Mouse (Mus musculus): Measurements from ENCODE around the gene Magi1. TPM values are rescaled to one million over a fixed set of nuclear protein-coding genes. Genes with fewer than 3 reads are reported as not detected.

The Magi1 gene
- total and polyA plus RNA-seq, 3 experiments = 4.1 to 16.5 (median 14.0) TPM

GRCm38 (mm10) chr6:93835211-93835610 lies 448.5 kb downstream of the Magi1 start:
- Histone ChIP-seq H3K79me2 (replicated peaks; ENCODE audit: control insufficient read depth, insufficient read depth, low read length) (no peaks in the 10 kb centered on the region; the same call in 1 of the 2 replicates), H3K4me1 (ENCODE audit: control insufficient read depth, insufficient read depth, low read length) (no peaks in the 10 kb centered on the region), H3K4me3 (no peak overlapping the region), H3K36me3 (ENCODE audit: control insufficient read depth, insufficient read depth, low read length) (no peaks in the 10 kb centered on the region), H3K9ac (ENCODE audit: low read depth, low read length) (no peak overlapping the region), H3K27me3 (ENCODE audit: control insufficient read depth, insufficient read depth, low read length) (no peaks in the 10 kb centered on the region), H3K27ac (no peak overlapping the region)
- TF ChIP-seq CTCF (IDR thresholded peaks at IDR 0.05) = no peak
- no peak for TF ChIP-seq POLR2A (IDR thresholded peaks at IDR 0.05; ENCODE audit: insufficient read depth, low read depth, low read length)
- TF ChIP-seq EP300 (IDR thresholded peaks at IDR 0.05; ENCODE audit: insufficient read depth, low read depth, low read length) = no peak
- intact Hi-C loops (cut with DNase I) = no loop called here
- no peak for DNase-seq
- WGBS = 54% methylated on average over 4 of the region's 4 CpGs

GRCm38 (mm10) chr6:93828262-93828661 lies 455.5 kb downstream of the Magi1 start:
- Histone ChIP-seq H3K36me3 (ENCODE audit: control insufficient read depth, insufficient read depth, low read length) (no peaks in the 10 kb centered on the region), H3K9ac (ENCODE audit: low read depth, low read length) (no peak overlapping the region), H3K27ac (no peak overlapping the region), H3K27me3 (ENCODE audit: control insufficient read depth, insufficient read depth, low read length) (no peaks in the 10 kb centered on the region), H3K79me2 (replicated peaks; ENCODE audit: control insufficient read depth, insufficient read depth, low read length) (no peaks in the 10 kb centered on the region), H3K4me1 (ENCODE audit: control insufficient read depth, insufficient read depth, low read length) (no peaks in the 10 kb centered on the region; the same call in 1 of the 2 replicates), H3K4me3 (no peak overlapping the region)
- TF ChIP-seq CTCF (IDR thresholded peaks at IDR 0.05) = no peak
- no peak for TF ChIP-seq POLR2A (IDR thresholded peaks at IDR 0.05; ENCODE audit: insufficient read depth, low read depth, low read length)
- TF ChIP-seq EP300 (IDR thresholded peaks at IDR 0.05; ENCODE audit: insufficient read depth, low read depth, low read length) = no peak
- 78% methylated on average over 6 of the region's 6 CpGs for WGBS
- DNase-seq = no peak
- intact Hi-C loops (cut with DNase I) = no loop called here

- intact Hi-C loops (cut with DNase I) = no loop called here
- H3K9ac ChIP-seq (ENCODE audit: low read depth, low read length) = no peak overlapping the region
- no peak for TF ChIP-seq POLR2A (IDR thresholded peaks at IDR 0.05; ENCODE audit: insufficient read depth, low read depth, low read length)
- no peak overlapping the region for H3K4me3 ChIP-seq
- no peak for DNase-seq
- H3K27me3 ChIP-seq (ENCODE audit: control insufficient read depth, insufficient read depth, low read length) = no peaks in the 10 kb centered on the region
- no peaks in the 10 kb centered on the region; the same call in none of the 2 replicates for H3K4me1 ChIP-seq (ENCODE audit: control insufficient read depth, insufficient read depth, low read length)
- H3K27ac ChIP-seq = no peak overlapping the region
- H3K79me2 ChIP-seq (replicated peaks; ENCODE audit: control insufficient read depth, insufficient read depth, low read length) = no peaks in the 10 kb centered on the region; the same call in 1 of the 2 replicates
- H3K36me3 ChIP-seq (ENCODE audit: control insufficient read depth, insufficient read depth, low read length) = no peaks in the 10 kb centered on the region
- 44% methylated on average over 4 of the region's 4 CpGs for WGBS
These were observed 456.8 kb downstream of the Magi1 start for GRCm38 (mm10) chr6:93826875-93827274.

- 93% methylated on average over 9 of the region's 9 CpGs for WGBS
- no peak overlapping the region for H3K27ac ChIP-seq
- H3K4me3 ChIP-seq = no peak overlapping the region
- H3K79me2 ChIP-seq (replicated peaks; ENCODE audit: control insufficient read depth, insufficient read depth, low read length) = no peaks in the 10 kb centered on the region; the same call in 1 of the 2 replicates
- intact Hi-C loops (cut with DNase I) = no loop called here
- H3K4me1 ChIP-seq (ENCODE audit: control insufficient read depth, insufficient read depth, low read length) = no peaks in the 10 kb centered on the region; the same call in none of the 2 replicates
- H3K27me3 ChIP-seq (ENCODE audit: control insufficient read depth, insufficient read depth, low read length) = no peaks in the 10 kb centered on the region
- TF ChIP-seq CTCF (IDR thresholded peaks at IDR 0.05) (no peak), POLR2A (IDR thresholded peaks at IDR 0.05; ENCODE audit: insufficient read depth, low read depth, low read length) (no peak), EP300 (IDR thresholded peaks at IDR 0.05; ENCODE audit: insufficient read depth, low read depth, low read length) (no peak)
- DNase-seq = no peak
- H3K36me3 ChIP-seq (ENCODE audit: control insufficient read depth, insufficient read depth, low read length) = no peaks in the 10 kb centered on the region
- H3K9ac ChIP-seq (ENCODE audit: low read depth, low read length) = no peak overlapping the region
These were observed 461.4 kb downstream of the Magi1 start for GRCm38 (mm10) chr6:93822221-93822897.

GRCm38 (mm10) chr6:93821512-93821911 lies 462.2 kb downstream of the Magi1 start:
- no peak for DNase-seq
- Histone ChIP-seq H3K79me2 (replicated peaks; ENCODE audit: control insufficient read depth, insufficient read depth, low read length) (no peaks in the 10 kb centered on the region; the same call in 1 of the 2 replicates), H3K36me3 (ENCODE audit: control insufficient read depth, insufficient read depth, low read length) (no peaks in the 10 kb centered on the region), H3K27me3 (ENCODE audit: control insufficient read depth, insufficient read depth, low read length) (no peaks in the 10 kb centered on the region), H3K4me3 (no peak overlapping the region), H3K9ac (ENCODE audit: low read depth, low read length) (no peak overlapping the region), H3K27ac (no peak overlapping the region), H3K4me1 (ENCODE audit: control insufficient read depth, insufficient read depth, low read length) (no peaks in the 10 kb centered on the region; the same call in none of the 2 replicates)
- intact Hi-C loops (cut with DNase I) = no loop called here
- WGBS = 71% methylated on average over 7 of the region's 7 CpGs
- TF ChIP-seq EP300 (IDR thresholded peaks at IDR 0.05; ENCODE audit: insufficient read depth, low read depth, low read length) = no peak
- TF ChIP-seq CTCF (IDR thresholded peaks at IDR 0.05) = no peak
- no peak for TF ChIP-seq POLR2A (IDR thresholded peaks at IDR 0.05; ENCODE audit: insufficient read depth, low read depth, low read length)

DNA sequence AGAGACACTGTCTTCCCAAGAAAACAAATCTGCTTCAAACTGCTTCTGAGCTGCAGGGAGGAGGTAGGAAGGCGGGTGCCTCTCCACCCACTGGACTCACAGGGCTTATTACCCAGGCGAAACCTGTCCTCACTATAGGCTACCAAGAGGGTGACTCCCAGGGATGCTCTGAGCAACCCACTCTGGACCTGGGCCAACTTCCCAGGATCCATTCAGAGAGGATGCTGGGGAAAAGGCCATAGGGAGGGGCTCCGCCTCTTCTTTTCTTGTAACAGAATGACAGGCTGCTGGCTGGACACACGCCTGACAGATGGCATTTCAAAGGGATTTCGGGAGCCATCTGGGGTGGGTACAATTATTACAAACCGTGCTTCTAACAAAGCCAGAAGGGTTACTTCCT lies 463.8 kb downstream of the Magi1 start:
- Histone ChIP-seq H3K4me1 (ENCODE audit: control insufficient read depth, insufficient read depth, low read length) (no peaks in the 10 kb centered on the region; the same call in none of the 2 replicates), H3K9ac (ENCODE audit: low read depth, low read length) (no peak overlapping the region), H3K36me3 (ENCODE audit: control insufficient read depth, insufficient read depth, low read length) (no peaks in the 10 kb centered on the region), H3K79me2 (replicated peaks; ENCODE audit: control insufficient read depth, insufficient read depth, low read length) (no peaks in the 10 kb centered on the region; the same call in 1 of the 2 replicates), H3K4me3 (no peak overlapping the region), H3K27ac (no peak overlapping the region), H3K27me3 (ENCODE audit: control insufficient read depth, insufficient read depth, low read length) (no peaks in the 10 kb centered on the region)
- TF ChIP-seq CTCF (IDR thresholded peaks at IDR 0.05) (no peak), POLR2A (IDR thresholded peaks at IDR 0.05; ENCODE audit: insufficient read depth, low read depth, low read length) (no peak), EP300 (IDR thresholded peaks at IDR 0.05; ENCODE audit: insufficient read depth, low read depth, low read length) (no peak)
- intact Hi-C loops (cut with DNase I) = no loop called here
- 68% methylated on average over 6 of the region's 6 CpGs for WGBS
- DNase-seq = no peak
